8 mouse cellular contexts compared by ENCODE assay signal in genomic region chr10:43751881-43752675, GRCm38 (mm10).
DNase-seq lines count a peak whose midpoint lies in the region; ATAC-seq lines count a peak whose summit lies in the region.

No protein-coding gene starts in this region.

- no peak for DNase-seq in neural tube, embryonic 10.5 days (ENCODE audit: extremely low spot score, low spot score)
- peak; percentile 41 to 68 for DNase-seq in cerebellum, postnatal 25 days
- DNase-seq in kidney, postnatal 10 days: peak; percentile 94
- DNase-seq in splenic B cell, adult 2 months (ENCODE audit: low read depth, low spot score): peak; percentile 86
- no peak for DNase-seq in forebrain, embryonic 10.5 days (ENCODE audit: extremely low spot score, low spot score)

- ATAC-seq in neural tube, embryonic 14.5 days (ENCODE audit: low read depth): peak; percentile 49; the same call in 1 of the 2 replicates
- ATAC-seq in heart, embryonic 14.5 days (ENCODE audit: insufficient number of reproducible peaks, insufficient read depth, low FRiP score, low read depth): peak; percentile 43; the same call in 1 of the 2 replicates
- ATAC-seq in megakaryocyte progenitor cell, adult 5-6 weeks (replicated peaks; ENCODE audit: poor library complexity): peak; percentile 90

- H3K9ac ChIP-seq in neural tube, embryonic 14.5 days (replicated peaks; ENCODE audit: low read depth, low read length): no peak overlapping the region
- no peak overlapping the region for H3K9ac ChIP-seq in heart, embryonic 14.5 days (ENCODE audit: low read length)

- no peaks in the 10 kb centered on the region for H3K36me3 ChIP-seq in neural tube, embryonic 14.5 days (ENCODE audit: control insufficient read depth, insufficient read depth, low read length)
- no peaks in the 10 kb centered on the region for H3K36me3 ChIP-seq in heart, embryonic 14.5 days (ENCODE audit: control insufficient read depth, insufficient read depth, low read length)
- H3K36me3 ChIP-seq in splenic B cell, adult 2 months (ENCODE audit: control insufficient read depth, insufficient read depth, low read length, poor library complexity, severe bottlenecking): no peaks in the 10 kb centered on the region
- no peaks in the 10 kb centered on the region for H3K36me3 ChIP-seq in forebrain, embryonic 10.5 days (replicated peaks)

- 72% methylated on average over 5 of the region's 5 CpGs for WGBS in neural tube, embryonic 14.5 days
- WGBS in heart, embryonic 14.5 days: 40% methylated on average over 5 of the region's 5 CpGs
- 64% methylated on average over 5 of the region's 5 CpGs for whole genome bisulfite sequencing in forebrain, embryonic 10.5 days

- H3K4me2 ChIP-seq in neural tube, embryonic 14.5 days (ENCODE audit: low read depth, low read length): no peak overlapping the region
- H3K4me2 ChIP-seq in heart, embryonic 14.5 days (ENCODE audit: low read length): no peak overlapping the region

- H3K4me1 ChIP-seq in neural tube, embryonic 14.5 days (ENCODE audit: control insufficient read depth, insufficient read depth, low read length): no peaks in the 10 kb centered on the region
- peaks cover 6 to 13% of the 10 kb centered on the region in 2 experiments for H3K4me1 ChIP-seq in heart, embryonic 14.5 days (ENCODE audit: control insufficient read depth in 2 of 2, insufficient read depth in 2 of 2, low read length in 2 of 2)
- H3K4me1 ChIP-seq in forebrain, embryonic 10.5 days: peaks cover 6% of the 10 kb centered on the region; the same call in 1 of the 2 replicates

- no peak overlapping the region for H3K4me3 ChIP-seq in neural tube, embryonic 14.5 days (ENCODE audit: low read depth, low read length)
- no peak overlapping the region for H3K4me3 ChIP-seq in heart, embryonic 14.5 days (ENCODE audit: control insufficient read depth in 1 of 2, insufficient read depth in 1 of 2, low read depth in 1 of 2, low read length in 2 of 2)
- no peak overlapping the region for H3K4me3 ChIP-seq in forebrain, embryonic 10.5 days

- no peaks in the 10 kb centered on the region for H3K9me3 ChIP-seq in neural tube, embryonic 14.5 days (ENCODE audit: control insufficient read depth, low read length)
- no peaks in the 10 kb centered on the region for H3K9me3 ChIP-seq in heart, embryonic 14.5 days (ENCODE audit: control insufficient read depth, low read length)
- no peaks in the 10 kb centered on the region for H3K9me3 ChIP-seq in forebrain, embryonic 10.5 days

- no peaks in the 10 kb centered on the region for H3K27me3 ChIP-seq in neural tube, embryonic 14.5 days (ENCODE audit: control insufficient read depth, insufficient read depth, low read length)
- H3K27me3 ChIP-seq in heart, embryonic 14.5 days (ENCODE audit: control insufficient read depth, insufficient read depth, low read length): no peaks in the 10 kb centered on the region
- H3K27me3 ChIP-seq in splenic B cell, adult 2 months (ENCODE audit: control insufficient read depth, insufficient read depth, low read length, poor library complexity, severe bottlenecking): no peaks in the 10 kb centered on the region
- no peaks in the 10 kb centered on the region for H3K27me3 ChIP-seq in forebrain, embryonic 10.5 days (ENCODE audit: poor library complexity, severe bottlenecking)

- no peak overlapping the region for H3K27ac ChIP-seq in neural tube, embryonic 14.5 days (ENCODE audit: low read depth, low read length)
- no peak overlapping the region for H3K27ac ChIP-seq in heart, embryonic 14.5 days (replicated peaks in 1 of 2; ENCODE audit: control insufficient read depth in 1 of 2, insufficient read depth in 1 of 2, low read depth in 2 of 2, low read length in 2 of 2)
- H3K27ac ChIP-seq in forebrain, embryonic 10.5 days: no peak overlapping the region; the same call in 1 of the 2 replicates

Comparison
In these comparisons a context has a peak if more than half of its experiments do, and no peak if none do; other contexts are left out.
1. DNase-seq: peak in cerebellum, postnatal 25 days (2 of 2), kidney, postnatal 10 days (single experiment) and splenic B cell, adult 2 months (single experiment); none in neural tube, embryonic 10.5 days (single experiment) and forebrain, embryonic 10.5 days (single experiment).
2. Peak in every context shown above with its lines, with median percentiles within 50 percentile points of each other: ATAC-seq.